Mouse (Mus musculus) kidney, adult 11 months (tissue): ENCODE measurements around the gene Kcnk18.

ENCODE experiments used
- DNase-seq: peaks from one replicate; pipeline ENCODE4 v3.0.0; 2022

Gene Kcnk18

DNA sequence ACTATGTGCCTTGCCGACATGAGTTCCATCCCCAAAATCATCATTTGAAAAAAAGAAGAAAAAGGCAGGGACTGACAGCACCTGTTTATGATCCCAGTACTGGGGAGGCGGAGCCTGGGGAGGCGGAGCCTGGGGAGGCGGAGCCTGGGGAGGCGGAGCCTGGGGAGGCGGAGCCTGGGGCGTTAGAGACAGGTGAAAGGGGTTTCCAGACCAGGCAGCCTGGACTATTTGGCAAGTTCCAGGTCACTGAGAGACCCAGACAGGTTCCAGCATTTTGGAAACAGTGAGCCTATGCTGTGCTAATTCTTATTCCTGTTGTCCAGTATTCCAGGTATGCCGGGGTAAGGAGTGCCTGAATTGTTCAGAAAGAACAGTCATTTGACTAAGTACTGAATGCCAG lies at the start of gene Kcnk18:
TSS of gene Kcnk18 (plus strand) at position 224 of the 400 bp plus-strand sequence.
- no peak for DNase-seq

DNA sequence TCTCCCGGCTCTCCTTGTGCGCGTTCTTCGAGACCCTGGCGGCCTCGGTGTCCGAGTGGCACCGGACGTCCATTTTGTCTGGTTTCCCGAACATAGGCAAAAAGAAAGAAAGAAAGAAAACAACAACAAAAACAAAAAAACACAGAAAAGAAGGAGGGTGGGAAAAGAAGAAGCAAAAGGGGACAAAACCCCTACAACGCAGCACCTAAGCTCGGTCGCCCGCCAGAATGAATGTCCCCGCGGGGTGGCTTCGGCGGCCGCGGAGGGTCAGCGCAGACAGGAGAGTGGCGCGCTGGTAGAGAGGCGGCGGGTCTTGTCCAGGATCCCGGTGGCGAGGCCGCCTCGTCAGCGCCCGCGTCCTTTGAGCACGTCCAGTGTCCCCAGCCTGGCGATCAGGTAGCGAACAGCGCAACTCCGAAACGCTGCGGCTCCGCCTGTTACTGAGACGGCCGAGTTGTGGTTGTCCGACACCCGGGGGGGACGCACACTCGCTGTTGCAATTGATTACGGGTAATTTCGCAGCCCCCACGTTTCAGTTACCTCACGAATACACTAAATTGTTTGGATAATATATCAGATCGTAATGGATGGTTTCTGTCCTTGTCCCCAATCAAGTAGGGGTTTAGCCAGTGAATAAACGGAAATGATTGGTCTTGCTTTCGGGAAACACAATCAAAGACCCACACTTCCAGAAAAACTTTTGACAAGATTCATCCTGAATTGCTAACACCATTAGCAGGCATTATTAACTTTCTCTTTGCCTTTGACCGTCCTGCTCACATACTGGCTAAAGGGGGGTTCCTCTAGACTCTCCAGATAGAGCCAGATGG lies 48.9 kb upstream of the Kcnk18 start, which contains the start of gene Vax1:
TSS of gene Vax1 (minus strand) at position 121 of the 830 bp plus-strand sequence.
- DNase-seq, result no peak

GRCm38 (mm10) chr19:59170766-59171095 lies 48.3 kb upstream of the Kcnk18 start:
- DNase-seq, result no peak

DNA sequence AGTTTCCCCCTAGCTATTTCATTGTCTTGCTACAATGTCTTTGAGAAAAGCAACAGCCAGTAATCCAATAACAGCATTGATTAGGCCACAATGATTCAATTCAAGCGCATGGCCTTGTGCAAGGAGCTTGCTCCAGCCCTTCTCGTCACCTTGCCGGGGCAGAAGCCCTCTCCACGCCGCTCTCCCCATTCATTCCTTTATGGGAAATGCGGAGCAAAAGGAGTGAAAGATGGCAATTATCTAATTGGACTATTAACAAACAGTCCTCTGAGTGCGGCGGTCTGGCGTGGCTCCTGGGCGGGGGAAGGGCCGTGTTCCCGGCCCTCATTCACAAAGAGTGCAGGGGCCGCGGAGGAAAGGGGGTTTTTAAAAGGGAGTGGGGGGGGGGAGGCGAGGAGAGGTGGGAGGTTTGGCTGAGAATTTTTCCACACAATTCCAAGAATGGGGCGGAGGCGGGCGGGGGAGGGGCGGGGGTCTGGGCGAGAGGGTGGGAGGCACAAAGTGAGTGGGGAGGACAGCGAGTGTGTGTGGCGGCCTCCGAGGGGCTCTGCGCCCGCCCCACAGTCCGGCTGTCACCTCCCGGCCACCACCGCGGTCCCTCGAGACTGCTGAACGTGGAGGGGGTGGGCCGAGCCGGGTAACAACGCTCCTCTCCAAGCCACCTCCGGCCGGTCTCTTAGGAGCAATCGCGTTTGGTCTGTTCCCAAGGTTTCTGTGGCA lies 47.7 kb upstream of the Kcnk18 start:
- DNase-seq, result no peak

DNA sequence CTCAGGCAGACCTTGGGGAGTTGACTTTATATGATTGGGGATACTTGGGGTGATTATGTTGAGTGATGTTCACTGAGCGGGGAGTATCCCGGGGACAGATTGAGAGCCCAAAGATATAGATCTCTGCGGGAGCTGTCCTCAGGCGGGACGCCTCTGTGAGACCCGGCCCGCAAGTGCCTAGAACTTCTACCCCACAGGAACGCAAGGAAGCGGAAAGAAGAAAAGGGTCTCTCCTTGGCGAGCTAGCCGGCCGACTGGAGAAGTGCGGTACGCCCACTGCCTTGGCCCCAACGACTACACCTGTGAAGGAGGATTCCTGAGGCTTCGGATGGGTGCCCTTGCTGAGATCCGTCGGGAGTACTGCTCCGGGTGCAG lies 47.2 kb upstream of the Kcnk18 start:
- no peak for DNase-seq

DNA sequence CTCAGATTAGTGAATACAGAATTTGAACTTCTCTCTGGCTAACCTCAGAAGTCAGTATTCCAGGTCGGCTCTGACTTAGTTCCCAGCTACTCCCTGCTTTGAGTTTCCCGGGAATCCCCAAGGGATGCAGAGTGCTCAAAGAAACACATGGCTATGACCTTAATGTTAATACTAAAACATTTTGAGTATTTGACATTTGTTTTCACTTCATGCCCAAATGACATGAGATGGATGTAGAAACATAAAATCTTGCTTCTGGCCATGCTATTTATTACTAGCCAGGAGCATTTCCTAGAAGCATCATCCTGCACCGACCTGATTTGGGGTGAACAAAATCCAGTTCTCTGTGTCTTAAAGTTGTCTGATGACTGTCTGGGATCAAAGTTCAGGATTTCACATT lies 46.2 kb upstream of the Kcnk18 start:
- DNase-seq, result no peak

DNA sequence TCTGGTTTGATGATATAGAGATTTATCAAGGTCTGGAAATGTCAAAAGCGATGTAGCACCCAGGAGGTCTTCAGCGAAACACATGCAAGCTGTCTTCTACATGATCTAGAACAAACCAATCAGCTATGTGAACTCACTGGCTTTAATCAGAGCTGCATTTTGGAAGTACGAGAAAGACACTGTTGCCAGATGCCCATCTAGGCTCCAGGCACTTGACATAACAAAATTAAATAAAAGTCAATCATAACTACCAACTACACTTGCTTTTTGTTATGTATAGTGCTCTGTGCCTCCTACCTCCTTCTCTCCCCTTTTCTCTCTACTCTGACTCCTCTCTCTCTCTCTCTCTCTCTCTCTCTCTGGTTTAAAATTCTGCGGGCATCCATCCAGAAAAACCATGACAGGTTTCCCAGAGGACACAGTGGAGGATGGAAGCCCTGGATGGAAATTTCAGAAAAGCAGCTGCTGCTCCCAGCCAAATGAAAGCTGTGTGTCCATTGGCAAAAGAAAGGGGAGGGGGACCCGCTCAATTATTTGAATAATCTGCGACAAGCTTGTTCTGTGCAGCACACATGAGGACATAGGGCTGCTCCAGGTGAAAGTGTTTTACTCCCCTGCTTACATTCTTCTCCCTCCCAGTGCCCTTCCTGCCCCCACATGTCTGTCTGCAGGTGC lies 45.5 kb upstream of the Kcnk18 start:
- no peak for DNase-seq

- peak; percentile 96 for DNase-seq
These were observed 35.0 kb upstream of the Kcnk18 start for GRCm38 (mm10) chr19:59184000-59184399.

DNA sequence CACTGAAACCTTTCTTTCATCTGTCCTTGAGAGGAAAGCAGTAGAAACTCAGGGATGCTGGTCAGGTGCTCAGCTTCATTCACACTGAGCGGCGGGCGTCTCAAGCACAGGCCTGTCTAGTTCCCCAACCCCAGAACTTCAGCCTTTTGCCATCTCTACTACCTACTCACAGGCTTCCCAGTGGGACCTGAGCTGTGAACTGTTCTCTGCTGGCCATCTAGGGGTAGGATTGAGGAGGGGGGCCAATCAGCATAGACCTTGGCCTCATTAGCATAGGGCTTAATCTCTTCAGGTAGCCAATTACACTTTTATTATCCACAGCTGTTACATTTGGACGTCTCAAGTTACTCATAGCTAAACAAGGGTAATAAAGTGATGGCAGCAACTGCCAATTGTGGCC lies 30.0 kb upstream of the Kcnk18 start:
- no peak for DNase-seq

DNA sequence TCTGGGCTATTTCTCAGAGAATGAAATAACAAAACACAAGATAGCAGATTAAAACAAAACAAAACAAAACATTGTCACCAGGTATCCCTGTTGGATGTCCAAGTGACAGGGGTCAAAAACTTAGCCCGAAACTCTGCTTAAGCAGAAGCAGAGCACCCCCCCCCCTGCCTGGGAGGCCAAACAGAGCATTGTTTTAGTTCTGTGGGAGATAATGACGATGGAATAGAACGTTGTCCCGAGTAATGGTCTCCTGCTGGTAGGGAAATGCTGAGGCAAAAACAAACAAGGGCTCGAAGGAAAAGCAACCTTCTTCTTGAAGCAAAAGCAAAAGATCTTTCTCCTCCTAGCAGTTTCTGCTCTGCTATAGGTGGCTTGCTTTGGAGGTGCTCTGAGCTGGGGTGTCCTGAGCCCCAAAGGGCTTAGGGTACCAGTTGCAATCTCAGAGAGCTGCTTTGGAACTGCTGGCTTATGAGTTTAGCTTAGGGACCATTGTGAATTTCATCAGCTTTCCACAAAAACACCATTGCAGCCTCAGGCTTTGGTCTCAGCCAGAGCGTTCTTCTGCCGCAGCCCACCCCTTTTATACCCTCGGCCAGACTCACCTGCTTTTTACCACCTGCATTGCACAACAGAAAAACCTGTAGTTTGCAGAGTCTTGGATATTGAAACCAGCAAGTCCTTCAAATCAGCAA lies 28.4 kb upstream of the Kcnk18 start:
- no peak for DNase-seq

DNA sequence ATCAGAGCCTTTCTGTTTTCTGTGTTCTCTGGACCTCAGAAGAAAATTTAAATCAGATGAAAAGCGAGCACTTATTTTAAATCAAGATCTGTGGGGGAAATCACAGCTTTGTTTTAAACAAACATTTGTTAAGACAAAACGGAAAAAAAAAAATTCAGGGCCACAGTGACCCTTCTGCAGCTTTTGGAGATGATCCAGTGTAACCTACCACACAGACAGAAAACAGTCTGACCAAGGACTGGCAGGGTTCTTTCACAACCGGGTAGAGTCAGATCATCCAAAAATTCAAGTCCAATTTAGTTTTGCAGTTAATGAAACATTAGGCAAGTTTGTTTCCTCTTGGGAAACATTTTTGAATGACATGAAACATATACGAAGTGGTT lies 27.9 kb upstream of the Kcnk18 start:
- no peak for DNase-seq

DNA sequence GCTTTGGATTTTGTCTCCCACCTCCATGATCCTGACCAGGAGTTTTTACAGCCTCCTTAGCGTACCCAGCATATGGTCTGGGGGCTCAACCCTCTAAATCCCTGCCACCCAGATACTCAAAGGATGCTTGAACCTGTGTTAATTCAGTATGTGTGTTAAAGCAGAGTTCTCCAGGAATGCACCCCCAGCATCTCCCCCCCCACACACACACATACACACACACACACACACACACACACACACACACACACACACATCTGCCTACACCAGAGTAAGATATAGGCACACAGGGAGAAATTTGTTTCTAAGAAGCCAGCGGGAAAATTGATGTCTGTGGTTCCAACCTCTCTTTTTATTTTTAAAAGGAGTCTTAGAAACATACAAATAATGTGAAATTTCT lies 26.5 kb upstream of the Kcnk18 start:
- no peak for DNase-seq

DNA sequence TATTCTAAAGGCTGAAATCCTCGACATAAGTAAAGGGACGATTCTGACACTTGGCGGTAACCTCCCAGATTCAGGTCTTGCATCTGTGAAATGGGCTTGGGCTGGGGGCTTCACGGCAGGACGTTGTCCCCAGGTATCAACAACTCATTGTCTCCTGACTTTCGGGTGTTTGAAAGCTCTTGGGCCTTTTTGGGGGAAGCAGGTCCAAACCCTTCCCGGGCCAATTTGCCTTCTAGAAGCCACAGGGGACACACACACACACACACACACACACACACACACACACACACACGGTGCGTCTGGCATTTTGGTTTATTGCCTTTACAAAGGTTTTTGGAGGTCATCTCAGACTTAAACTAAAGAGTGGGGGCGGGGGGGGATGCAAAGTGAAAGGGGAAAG lies 25.6 kb upstream of the Kcnk18 start:
- DNase-seq, result no peak

DNA sequence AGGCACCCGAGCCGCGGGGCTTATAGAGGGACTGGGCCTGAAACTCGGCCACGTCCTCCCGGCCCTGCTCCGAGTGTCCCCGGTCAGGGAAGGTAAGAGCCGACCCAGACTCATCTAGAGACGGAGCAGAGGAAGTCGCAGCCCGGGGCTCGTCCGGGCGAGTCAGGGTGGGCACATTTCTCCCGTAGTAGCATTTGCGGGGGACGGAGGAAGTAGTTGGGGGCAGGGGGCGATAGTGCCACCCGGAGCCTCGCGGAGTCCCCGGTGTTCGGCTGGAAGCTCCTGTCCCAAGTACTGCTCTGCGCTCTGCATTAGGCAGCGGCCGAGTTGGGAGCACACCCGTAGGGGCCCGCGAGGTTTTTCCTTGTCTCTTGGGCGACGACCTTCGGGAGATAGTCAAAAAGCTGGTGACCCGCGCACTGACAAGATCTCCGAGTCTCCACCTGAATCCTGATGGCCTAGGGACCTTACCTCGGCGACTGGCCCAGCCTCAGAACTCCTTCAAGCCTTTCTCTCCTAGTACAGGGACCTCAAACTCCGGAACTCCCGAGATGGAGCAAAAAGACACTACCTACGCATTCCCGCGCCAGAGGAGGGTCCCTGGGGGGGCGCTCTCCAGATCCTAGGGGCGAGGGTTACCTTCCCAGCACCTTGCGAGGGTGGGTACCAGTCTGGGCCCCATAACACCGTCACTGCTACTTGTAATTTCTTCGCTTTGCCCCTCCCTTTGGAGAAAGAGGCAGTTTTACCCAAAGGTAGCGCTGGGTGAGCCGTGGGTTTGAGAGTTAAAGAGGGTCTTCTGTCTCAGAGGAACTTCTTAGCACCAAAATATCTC lies 24.8 kb upstream of the Kcnk18 start:
- no peak for DNase-seq

DNA sequence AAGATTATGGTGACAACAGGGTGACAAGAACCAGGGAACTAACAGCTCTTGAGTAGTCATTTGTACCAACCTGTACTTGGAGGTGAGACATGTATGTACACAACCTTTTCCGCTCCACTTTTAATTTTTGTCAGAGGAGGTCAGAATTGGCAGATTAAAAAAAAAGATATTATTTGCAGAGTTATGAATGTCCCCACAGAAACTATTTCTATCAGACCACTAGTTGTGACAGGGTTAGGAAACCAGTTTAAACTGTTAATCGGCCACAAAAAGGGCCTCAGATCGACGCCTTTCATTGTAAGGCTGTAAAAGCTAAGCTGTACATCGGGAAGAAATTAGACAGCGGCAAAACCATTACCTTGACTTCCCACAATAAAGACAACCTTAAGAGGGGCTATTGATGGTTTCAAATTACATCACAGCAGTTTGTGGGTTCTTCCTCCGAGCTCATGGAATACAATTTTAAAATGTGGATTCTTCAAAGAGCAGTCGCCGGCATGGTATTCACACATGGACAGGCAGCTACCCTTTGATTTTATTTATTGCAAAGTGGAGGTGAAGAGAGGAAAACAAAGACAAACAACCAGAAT lies 23.7 kb upstream of the Kcnk18 start:
- DNase-seq, result no peak

DNA sequence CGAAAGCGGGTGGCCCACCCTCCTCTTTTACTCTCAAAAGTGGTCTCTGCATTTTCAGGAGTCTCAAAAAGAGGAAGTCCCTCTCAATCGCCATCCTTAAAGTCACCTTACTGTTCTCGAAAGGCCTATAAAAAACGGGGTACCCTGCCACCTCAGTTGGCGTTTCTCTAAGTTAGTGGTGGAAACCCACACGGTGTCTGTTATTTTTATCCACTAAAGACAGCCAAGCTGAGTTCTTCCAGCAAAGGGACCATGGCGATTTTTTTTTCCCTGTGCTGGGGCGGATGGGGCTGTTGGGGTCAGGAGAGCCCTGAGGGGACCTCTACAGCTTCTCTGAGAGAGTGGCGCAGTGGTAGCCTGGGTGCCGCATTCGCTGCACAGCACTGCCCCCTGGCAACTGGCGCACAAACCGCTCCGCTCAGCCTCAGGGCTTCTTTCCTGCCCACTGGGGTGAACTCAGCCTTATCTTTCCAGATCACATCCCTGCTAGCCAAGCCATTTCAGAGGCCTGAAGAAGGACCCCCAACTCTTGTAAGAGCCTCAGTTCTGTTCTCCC lies 22.8 kb upstream of the Kcnk18 start:
- peak; percentile 33 for DNase-seq

DNA sequence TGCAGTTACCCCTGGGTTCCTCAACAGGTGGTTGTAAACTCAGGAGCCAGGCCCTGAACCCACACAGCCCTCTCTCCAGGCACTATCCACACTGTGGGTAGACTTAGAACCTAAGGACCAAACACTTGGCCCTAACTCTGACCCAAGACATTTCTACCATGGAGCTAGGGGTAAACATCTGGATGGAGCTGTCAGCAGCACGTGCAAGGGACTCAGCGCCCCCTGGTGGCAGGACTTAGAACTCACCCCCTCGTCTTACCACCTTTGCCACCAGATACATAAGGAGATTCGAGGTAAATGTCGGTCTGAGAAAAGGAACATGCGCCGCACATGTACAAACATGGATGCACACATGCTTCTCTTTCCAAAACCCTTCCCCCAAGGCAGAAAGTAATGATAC lies 20.9 kb upstream of the Kcnk18 start:
- DNase-seq, result peak; percentile 57

DNA sequence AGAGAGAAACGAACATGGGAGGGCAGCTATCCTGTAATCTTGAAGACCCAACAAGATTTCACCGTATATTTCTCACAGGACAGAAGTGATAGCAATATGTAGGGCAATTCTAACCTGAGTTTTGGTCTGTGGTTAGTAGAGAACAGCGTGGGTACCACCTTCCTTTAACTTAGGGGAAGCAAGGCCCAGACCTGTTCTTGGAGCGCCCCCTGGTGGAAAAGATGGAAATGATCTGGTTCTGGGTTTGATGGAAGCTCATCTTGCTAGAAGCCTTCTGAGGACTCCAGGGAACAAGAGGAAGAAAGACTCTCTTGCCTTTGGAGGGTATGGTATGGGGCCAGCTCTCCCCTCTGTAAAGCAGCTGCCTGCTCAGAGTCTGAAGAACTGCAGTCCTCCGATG lies 10.5 kb upstream of the Kcnk18 start:
- DNase-seq, result peak; percentile 19

DNA sequence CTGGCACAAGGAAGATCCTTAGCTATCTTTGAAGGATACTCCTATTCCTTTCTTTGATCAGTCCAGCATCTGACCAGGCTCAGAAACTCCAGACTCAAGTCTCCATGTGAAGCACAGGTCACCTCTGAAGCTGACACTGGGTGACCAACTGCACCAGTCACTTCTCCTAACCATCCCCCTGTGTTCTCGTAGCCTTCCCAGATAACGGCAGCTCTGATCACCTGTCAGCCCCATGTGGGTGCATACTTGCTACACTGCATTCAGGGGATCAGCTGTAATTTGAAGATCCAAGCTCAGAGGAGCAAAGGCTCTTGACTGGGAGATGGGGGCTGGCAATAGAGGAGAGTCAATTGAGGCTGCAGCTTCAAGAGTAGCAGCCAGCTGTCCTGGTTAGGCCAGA lies 10.0 kb upstream of the Kcnk18 start:
- no peak for DNase-seq

GRCm38 (mm10) chr19:59216891-59217290 lies 2.1 kb upstream of the Kcnk18 start:
- no peak for DNase-seq

- no peak for DNase-seq
These were observed 2.1 kb downstream of the Kcnk18 start for GRCm38 (mm10) chr19:59221131-59221530.

DNA sequence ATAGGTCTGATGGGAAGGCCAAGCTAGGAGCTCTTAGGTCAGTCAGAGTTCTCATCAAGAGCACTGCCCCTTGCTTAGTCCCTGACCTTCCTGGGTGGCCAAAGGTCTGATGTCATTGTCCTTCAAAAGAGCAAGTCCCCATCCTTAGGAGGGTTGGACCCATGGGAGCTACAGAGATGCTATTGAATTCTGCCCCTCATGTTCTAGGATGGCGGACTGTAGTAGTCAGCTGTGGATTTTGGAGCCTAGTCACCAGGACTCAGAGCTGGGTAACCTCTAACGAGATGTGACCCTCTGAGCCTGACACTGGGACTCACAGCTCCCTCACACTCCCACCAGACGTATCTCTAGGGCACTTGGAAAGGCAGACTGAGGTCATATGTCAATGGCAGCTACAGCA lies 9.4 kb downstream of the Kcnk18 start:
- DNase-seq, result no peak
